Mouse (Mus musculus): ENCODE data around the gene Txnip. TPM values are rescaled to one million over a fixed set of nuclear protein-coding genes. Genes with fewer than 3 reads are reported as not detected.
A peak's percentile ranks its signal among the peaks of the same experiment; 100 is the strongest.
"Not testable (repeated sequence)": the region's sequence is repeated elsewhere in the genome, so short reads cannot be mapped to it uniquely, and the experiment has no call there.

Gene Txnip
- 100 to 1,000 TPM; 276 to 338 TPM for total RNA-seq (2021)
- polyA plus RNA-seq (2012; rRNA removed) = 515 and 744 TPM in 2 replicates
- long read RNA-seq, transcript Txnip-201 (8 exons, 2,795 nt) = minor isoform, 16 of 58 reads
- long read RNA-seq, transcript Txnip-202 (8 exons, 2,827 nt) = major isoform, 17 of 58 reads
- long read RNA-seq, partial matches to known transcripts = 23 of 58 reads
- long read RNA-seq, other reads (novel, unspliced or antisense) = 0 of 58 reads

GRCm38 (mm10) chr3:96557694-96558093 is at the start of gene Txnip:
Gene Txnip, plus strand, starts transcription at chr3:96557957.
- peak; percentile 100 for TF ChIP-seq POLR2A (IDR thresholded peaks at IDR 0.05; ENCODE audit: insufficient read depth, low read depth, low read length)
- TF ChIP-seq CTCF (IDR thresholded peaks at IDR 0.05) = peak; percentile 64
- TF ChIP-seq EP300 (IDR thresholded peaks at IDR 0.05; ENCODE audit: insufficient read depth, low read depth, low read length) = peak; percentile 100
- H3K27ac ChIP-seq = peak within 1 kb of the TSS; percentile 99
- intact Hi-C loops (cut with DNase I) = loop anchor here (1.0 to 10.0 kb wide), 2 partner anchors 19 to 563 kb away; partner anchors contain the start of genes Gm16253 and Plekho1
- under 1% methylated on average over 26 of the region's 26 CpGs for WGBS
- no peaks in the 10 kb centered on the region for H3K27me3 ChIP-seq (ENCODE audit: control insufficient read depth, insufficient read depth, low read length)
- H3K9ac ChIP-seq (ENCODE audit: low read depth, low read length) = peak within 1 kb of the TSS; percentile 100
- H3K36me3 ChIP-seq (ENCODE audit: control insufficient read depth, insufficient read depth, low read length) = peaks cover 14% of the 10 kb centered on the region
- peak; percentile 100 for DNase-seq
- peaks cover 6% of the 10 kb centered on the region; the same call in 1 of the 2 replicates for H3K79me2 ChIP-seq (replicated peaks; ENCODE audit: control insufficient read depth, insufficient read depth, low read length)
- peaks cover 17% of the 10 kb centered on the region for H3K4me1 ChIP-seq (ENCODE audit: control insufficient read depth, insufficient read depth, low read length)
- H3K4me3 ChIP-seq = peak within 1 kb of the TSS; percentile 77

GRCm38 (mm10) chr3:96507966-96508365 is 49.8 kb upstream of the Txnip start:
- WGBS = 89% methylated on average over 8 of the region's 9 CpGs
- H3K4me1 ChIP-seq (ENCODE audit: control insufficient read depth, insufficient read depth, low read length); intact Hi-C loops (cut with DNase I); H3K9ac ChIP-seq (ENCODE audit: low read depth, low read length); H3K36me3 ChIP-seq (ENCODE audit: control insufficient read depth, insufficient read depth, low read length); H3K27me3 ChIP-seq (ENCODE audit: control insufficient read depth, insufficient read depth, low read length); DNase-seq; H3K4me3 ChIP-seq; H3K79me2 ChIP-seq (replicated peaks; ENCODE audit: control insufficient read depth, insufficient read depth, low read length); H3K27ac ChIP-seq: not testable (repeated sequence)

GRCm38 (mm10) chr3:96520171-96520570 is 37.6 kb upstream of the Txnip start:
- Histone ChIP-seq H3K27me3 (ENCODE audit: control insufficient read depth, insufficient read depth, low read length) (no peaks in the 10 kb centered on the region), H3K36me3 (ENCODE audit: control insufficient read depth, insufficient read depth, low read length) (no peaks in the 10 kb centered on the region), H3K4me3 (no peak overlapping the region), H3K27ac (no peak overlapping the region), H3K79me2 (replicated peaks; ENCODE audit: control insufficient read depth, insufficient read depth, low read length) (no peaks in the 10 kb centered on the region), H3K4me1 (ENCODE audit: control insufficient read depth, insufficient read depth, low read length) (no peaks in the 10 kb centered on the region), H3K9ac (ENCODE audit: low read depth, low read length) (no peak overlapping the region)
- DNase-seq = no peak
- intact Hi-C loops (cut with DNase I) = no loop called here
- TF ChIP-seq CTCF (IDR thresholded peaks at IDR 0.05) = no peak
- TF ChIP-seq POLR2A (IDR thresholded peaks at IDR 0.05; ENCODE audit: insufficient read depth, low read depth, low read length) = no peak
- TF ChIP-seq EP300 (IDR thresholded peaks at IDR 0.05; ENCODE audit: insufficient read depth, low read depth, low read length) = no peak
- 59% methylated on average over 5 of the region's 5 CpGs for WGBS

DNA sequence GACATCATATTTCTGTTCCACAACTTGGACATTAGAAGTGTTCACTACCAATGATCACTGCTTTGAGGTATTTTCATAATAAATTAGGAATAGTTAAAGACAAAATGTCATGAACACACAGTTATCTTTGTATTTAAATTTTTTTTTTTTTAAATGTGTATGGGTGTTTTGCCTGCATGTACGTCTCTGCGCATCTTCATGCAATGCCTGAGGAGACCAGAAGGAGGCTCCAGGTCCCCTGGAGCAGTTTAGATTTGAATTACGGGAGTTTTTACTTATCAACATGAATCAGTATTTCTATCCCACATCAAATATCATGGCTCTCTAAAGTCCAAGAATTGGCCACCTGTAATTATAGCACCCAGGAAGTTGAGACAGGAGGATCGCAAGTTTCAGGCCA is 35.6 kb upstream of the Txnip start:
- TF ChIP-seq EP300 (IDR thresholded peaks at IDR 0.05; ENCODE audit: insufficient read depth, low read depth, low read length) (no peak), CTCF (IDR thresholded peaks at IDR 0.05) (peak; percentile 71)
- DNase-seq = no peak

DNA sequence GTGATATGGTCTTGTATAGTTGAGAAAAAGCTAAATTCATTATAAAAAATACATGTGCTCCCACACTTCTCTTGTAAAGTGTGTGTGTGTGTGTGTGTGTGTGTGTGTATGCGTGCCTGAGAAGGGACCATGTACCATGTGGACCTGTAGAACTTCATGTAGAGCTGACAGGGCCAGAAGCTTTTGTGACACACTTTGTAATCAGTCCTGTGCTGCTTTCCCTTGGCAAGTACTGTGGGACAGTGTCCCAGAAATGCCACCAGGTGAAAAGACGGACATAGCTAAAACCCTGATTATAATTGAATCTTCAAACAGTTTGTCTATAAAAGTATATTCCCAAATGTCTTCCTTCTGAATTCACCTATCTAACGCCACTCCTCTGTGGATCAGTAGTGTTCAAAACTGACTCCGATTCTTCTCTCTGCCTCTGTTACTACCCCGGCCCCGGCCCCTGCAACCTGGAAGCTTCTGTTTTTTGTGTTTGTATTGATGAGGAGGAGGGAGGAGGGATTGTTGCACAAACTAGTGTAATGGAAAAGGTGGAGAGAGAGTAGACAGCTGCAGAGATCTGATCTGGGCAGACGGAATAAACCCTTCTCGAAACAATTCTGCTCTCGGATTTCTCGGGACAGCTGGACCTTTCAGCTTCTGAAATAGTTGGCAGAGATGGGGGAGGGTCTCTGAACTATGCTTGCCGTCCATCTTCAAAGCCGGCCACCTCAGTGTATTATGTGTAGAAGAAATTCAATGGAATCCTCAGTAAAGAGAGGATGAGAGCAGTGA is 33.5 kb upstream of the Txnip start:
- WGBS = 48% methylated on average over 12 of the region's 12 CpGs
- DNase-seq = peak in 1 of 2 experiments; percentile 36
- no peak overlapping the region for H3K9ac ChIP-seq (ENCODE audit: low read depth, low read length)
- intact Hi-C loops (cut with DNase I) = no loop called here
- H3K79me2 ChIP-seq (replicated peaks; ENCODE audit: control insufficient read depth, insufficient read depth, low read length) = no peaks in the 10 kb centered on the region; the same call in 1 of the 2 replicates
- H3K36me3 ChIP-seq (ENCODE audit: control insufficient read depth, insufficient read depth, low read length) = peaks cover 3% of the 10 kb centered on the region; the same call in 1 of the 2 replicates
- peaks cover 3% of the 10 kb centered on the region; the same call in 1 of the 2 replicates for H3K27me3 ChIP-seq (ENCODE audit: control insufficient read depth, insufficient read depth, low read length)
- H3K4me3 ChIP-seq = peak overlapping the region; percentile 12
- no peak for TF ChIP-seq POLR2A (IDR thresholded peaks at IDR 0.05; ENCODE audit: insufficient read depth, low read depth, low read length)
- TF ChIP-seq CTCF (IDR thresholded peaks at IDR 0.05) = peak; percentile 16; the same call in 1 of the 2 replicates
- TF ChIP-seq EP300 (IDR thresholded peaks at IDR 0.05; ENCODE audit: insufficient read depth, low read depth, low read length) = 0 out of 2 replicates have a peak, but pooled peaks have one; percentile 37
- peak overlapping the region; percentile 70 for H3K27ac ChIP-seq
- peaks cover 4% of the 10 kb centered on the region for H3K4me1 ChIP-seq (ENCODE audit: control insufficient read depth, insufficient read depth, low read length)

More for the DNA sequence above, 35.6 kb upstream of the Txnip start:
- intact Hi-C loops (cut with DNase I) = no loop called here
- Histone ChIP-seq H3K27me3 (ENCODE audit: control insufficient read depth, insufficient read depth, low read length) (peaks cover 3% of the 10 kb centered on the region; the same call in 1 of the 2 replicates), H3K36me3 (ENCODE audit: control insufficient read depth, insufficient read depth, low read length) (no peaks in the 10 kb centered on the region), H3K79me2 (replicated peaks; ENCODE audit: control insufficient read depth, insufficient read depth, low read length) (no peaks in the 10 kb centered on the region; the same call in 1 of the 2 replicates), H3K9ac (ENCODE audit: low read depth, low read length) (no peak overlapping the region), H3K27ac (no peak overlapping the region), H3K4me3 (no peak overlapping the region), H3K4me1 (ENCODE audit: control insufficient read depth, insufficient read depth, low read length) (peaks cover 2% of the 10 kb centered on the region)
- 67% methylated on average over 4 of the region's 4 CpGs for WGBS

DNA sequence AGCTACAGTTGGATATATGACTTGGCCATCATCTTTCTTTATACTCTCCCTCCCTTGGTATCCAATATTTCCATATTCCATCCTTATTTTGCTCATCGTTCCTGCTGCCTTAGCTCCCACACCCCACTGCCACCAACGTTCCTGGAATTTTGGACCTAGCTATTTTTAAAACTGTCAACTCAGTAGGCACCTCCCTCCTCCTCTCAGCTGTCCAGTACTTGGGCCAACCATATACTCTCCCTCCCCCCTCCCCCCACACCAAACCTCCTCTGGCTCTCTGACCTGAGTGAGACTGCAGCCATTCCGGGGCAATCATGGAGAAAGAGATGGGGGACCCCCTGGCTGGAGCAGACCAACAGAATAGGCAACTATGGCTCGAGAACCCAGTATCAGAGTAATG is 32.8 kb upstream of the Txnip start, which contains the start of gene Hfe2:
Hfe2 (plus strand) TSS at position 259 of the 400 bp plus-strand sequence.
- DNase-seq = no peak
- Histone ChIP-seq H3K9ac (ENCODE audit: low read depth, low read length) (peak within 1 kb of the TSS; percentile 67), H3K27me3 (ENCODE audit: control insufficient read depth, insufficient read depth, low read length) (peaks cover 3% of the 10 kb centered on the region; the same call in 1 of the 2 replicates), H3K4me1 (ENCODE audit: control insufficient read depth, insufficient read depth, low read length) (peaks cover 4% of the 10 kb centered on the region), H3K4me3 (peak within 1 kb of the TSS; percentile 38), H3K27ac (peak within 1 kb of the TSS; percentile 85), H3K79me2 (replicated peaks; ENCODE audit: control insufficient read depth, insufficient read depth, low read length) (no peaks in the 10 kb centered on the region; the same call in 1 of the 2 replicates), H3K36me3 (ENCODE audit: control insufficient read depth, insufficient read depth, low read length) (peaks cover 3% of the 10 kb centered on the region; the same call in 1 of the 2 replicates)
- 30% methylated on average over 4 of the region's 4 CpGs for WGBS
- intact Hi-C loops (cut with DNase I) = no loop called here
- TF ChIP-seq POLR2A (IDR thresholded peaks at IDR 0.05; ENCODE audit: insufficient read depth, low read depth, low read length) (peak; percentile 74), EP300 (IDR thresholded peaks at IDR 0.05; ENCODE audit: insufficient read depth, low read depth, low read length) (no peak), CTCF (IDR thresholded peaks at IDR 0.05) (no peak)
